Mouse (Mus musculus) midbrain, embryonic 15.5 days (tissue): ENCODE measurements around the gene Magi1. TPM values are rescaled to one million over a fixed set of nuclear protein-coding genes. Genes with fewer than 3 reads are reported as not detected.

Experiments used
- polyA plus RNA-seq: library from polyadenylated mRNA; unstranded; fragments of >200 nt; fragmentation: Nextera tagmentation; extraction: Ambion mirVana; gene quantifications from 2 replicates; pipeline ENCODE4 v1.2.1, GENCODE M21; 2015

Gene Magi1
- polyA plus RNA-seq, 1 experiment from 2014 or later: 38.2 TPM

Other genes starting within 250 kb of the Magi1 start
- gene Slc25a26, start 216.4 kb upstream of the Magi1 start, polyA plus RNA-seq: 8.4 and 8.6 TPM in 2 replicates